Mouse (Mus musculus) kidney, postnatal 0 days (tissue): ENCODE measurements around the gene Cntnap2. TPM values are rescaled to one million over a fixed set of nuclear protein-coding genes. Genes with fewer than 3 reads are reported as not detected.

Experiments
- ATAC-seq: fragments of 200-750 bp; cut with Nextera tagmentation; replicated peaks from 2 replicates; pipeline ENCODE4 v1.8.0; 2017; ENCODE audit warnings: low read depth, moderate number of reproducible peaks, moderate TSS enrichment, moderate library complexity; ENCODE audit not compliant: low FRiP score
- DNase-seq: peaks from one replicate; pipeline ENCODE4 v3.0.0-alpha.2; 2016; ENCODE audit warnings: low spot score
- H3K27ac ChIP-seq: fragments of 300-500 bp; sonication (generic); 2 replicates; pipeline ENCODE4 v1.5.1; 2014; ENCODE audit warnings: mild to moderate bottlenecking
- H3K27me3 ChIP-seq: fragments of 300-500 bp; sonication (generic); 2 replicates; pipeline ENCODE4 v1.6.1; 2014; ENCODE audit warnings: low read length, mixed read lengths; ENCODE audit not compliant: insufficient read depth
- H3K36me3 ChIP-seq: fragments of 300-500 bp; sonication (generic); 2 replicates; pipeline ENCODE4 v1.6.1; 2014; ENCODE audit warnings: low read length, mixed read lengths; ENCODE audit not compliant: insufficient read depth
- H3K4me1 ChIP-seq: fragments of 300-500 bp; sonication (generic); replicated peaks from 2 replicates; pipeline ENCODE4 v1.6.1; 2014; ENCODE audit warnings: antibody characterized with exemption, low read length, mixed read lengths; ENCODE audit not compliant: insufficient read depth
- H3K4me2 ChIP-seq: fragments of 300-500 bp; sonication (generic); 2 replicates; pipeline ENCODE4 v1.6.1; 2014; ENCODE audit warnings: mild to moderate bottlenecking, low read length, moderate library complexity, mixed read lengths
- H3K4me3 ChIP-seq: fragments of 300-500 bp; sonication (generic); replicated peaks from 2 replicates; pipeline ENCODE4 v1.5.1; 2014; ENCODE audit warnings: low read depth, low read length
- H3K9ac ChIP-seq: fragments of 300-500 bp; sonication (generic); 2 replicates; pipeline ENCODE4 v1.6.1; 2014; ENCODE audit warnings: low read depth, low read length
- H3K9me3 ChIP-seq: fragments of 300-500 bp; sonication (generic); replicated peaks from 2 replicates; pipeline ENCODE4 v1.6.1; 2016; ENCODE audit warnings: low read length, inconsistent platforms, mixed read lengths
- CTCF ChIP-seq: IDR thresholded peaks from 2 replicates; pipeline ENCODE4 v1.5.1; 2016; ENCODE audit warnings: antibody characterized with exemption, low read depth, mild to moderate bottlenecking, moderate library complexity
- WGBS: fragments of 180-500 bp; shearing (Covaris S2); extraction: QIAGEN DNeasy Blood & Tissue Kit; methylation state at CpG from one replicate; pipeline ENCODE4 v1.1.7; 2014; 5-methylcytosine and 5-hydroxymethylcytosine counted together
- polyA plus RNA-seq: library from polyadenylated mRNA; unstranded; fragments of >200 nt; fragmentation: Nextera tagmentation; extraction: Ambion mirVana; gene quantifications from 2 replicates; pipeline ENCODE4 v1.2.1, GENCODE M21; 2015

The Cntnap2 gene
- polyA plus RNA-seq, 1 experiment from 2014 or later: 2.8 TPM

DNA sequence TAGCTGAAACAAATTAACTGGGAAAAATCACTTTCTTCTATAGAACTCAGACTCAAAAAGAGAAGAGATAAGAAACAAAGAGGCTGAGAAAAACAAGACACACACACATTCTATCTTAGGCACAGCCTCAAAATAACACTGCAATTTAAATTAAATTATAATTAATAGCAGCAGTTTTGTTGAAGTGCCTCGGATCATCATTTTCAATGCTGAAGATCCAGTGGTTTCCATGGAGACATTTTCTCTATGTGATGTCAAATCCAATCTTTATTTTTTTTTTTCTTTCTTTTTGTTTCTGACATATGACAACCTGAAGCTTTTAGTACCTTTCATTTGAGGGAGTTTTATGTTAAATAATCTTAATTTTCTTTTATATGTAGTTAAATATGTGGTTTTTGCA lies 2228.6 kb downstream of the Cntnap2 start:
- Histone ChIP-seq H3K4me2 (no peak overlapping the region), H3K27me3 (no peaks in the 10 kb centered on the region), H3K9ac (no peak overlapping the region), H3K4me3 (no peak overlapping the region), H3K27ac (no peak overlapping the region), H3K4me1 (0 out of 2 replicates have a peak, but pooled peaks cover 3% of the 10 kb centered on the region), H3K36me3 (no peaks in the 10 kb centered on the region), H3K9me3 (no peaks in the 10 kb centered on the region)
- ATAC-seq (no peak), DNase-seq (no peak)
- TF ChIP-seq CTCF: no peak
- WGBS: 86% methylated on average over 1 of the region's 1 CpGs

DNA sequence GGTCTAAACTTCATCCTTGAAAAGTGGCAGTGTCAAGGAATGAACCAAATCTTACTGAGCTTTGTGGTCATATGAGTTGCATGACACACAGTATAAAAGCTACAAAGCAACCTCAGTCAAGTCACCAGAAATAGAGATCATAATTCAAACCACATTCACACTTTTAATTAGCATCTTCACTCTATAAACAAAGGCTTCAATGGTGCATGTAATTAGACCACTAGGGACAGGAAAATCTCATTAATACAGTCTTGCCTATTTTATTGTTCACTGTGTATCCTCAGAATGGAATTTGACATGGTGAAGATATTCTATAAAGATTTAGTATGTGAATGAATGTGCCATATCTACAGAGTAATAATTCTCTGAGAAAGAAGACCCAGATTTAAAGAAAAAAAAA lies 2232.8 kb downstream of the Cntnap2 start:
- DNase-seq (no peak), ATAC-seq (no peak)
- H3K27ac ChIP-seq: no peak overlapping the region
- H3K36me3 ChIP-seq: no peaks in the 10 kb centered on the region
- H3K4me1 ChIP-seq: no peaks in the 10 kb centered on the region
- no peaks in the 10 kb centered on the region for H3K9me3 ChIP-seq
- H3K4me2 ChIP-seq: no peak overlapping the region
- no peaks in the 10 kb centered on the region for H3K27me3 ChIP-seq
- H3K4me3 ChIP-seq: no peak overlapping the region
- H3K9ac ChIP-seq: no peak overlapping the region
- no peak for TF ChIP-seq CTCF

DNA sequence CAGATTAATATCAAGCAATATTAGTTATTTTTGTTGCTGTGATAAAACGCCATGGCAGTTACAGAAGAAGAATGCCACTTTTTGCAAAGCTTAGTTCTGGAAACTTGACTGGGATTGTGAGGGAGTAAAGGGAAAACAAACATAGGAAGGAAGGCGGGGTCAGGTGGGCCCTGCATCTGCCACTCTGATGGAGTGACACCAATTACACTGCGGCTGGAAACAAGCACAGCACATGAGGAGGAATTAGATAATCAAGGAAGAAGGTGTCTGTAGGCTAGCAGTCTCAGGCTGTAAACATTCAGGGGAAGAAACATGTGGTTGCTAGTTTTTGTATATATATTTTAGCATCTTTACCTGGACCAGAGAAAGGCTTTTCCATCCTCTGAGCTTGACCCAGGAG lies 2233.3 kb downstream of the Cntnap2 start:
- WGBS: 48% methylated on average over 3 of the region's 3 CpGs
- H3K36me3 ChIP-seq: no peaks in the 10 kb centered on the region
- H3K4me2 ChIP-seq: no peak overlapping the region

DNA sequence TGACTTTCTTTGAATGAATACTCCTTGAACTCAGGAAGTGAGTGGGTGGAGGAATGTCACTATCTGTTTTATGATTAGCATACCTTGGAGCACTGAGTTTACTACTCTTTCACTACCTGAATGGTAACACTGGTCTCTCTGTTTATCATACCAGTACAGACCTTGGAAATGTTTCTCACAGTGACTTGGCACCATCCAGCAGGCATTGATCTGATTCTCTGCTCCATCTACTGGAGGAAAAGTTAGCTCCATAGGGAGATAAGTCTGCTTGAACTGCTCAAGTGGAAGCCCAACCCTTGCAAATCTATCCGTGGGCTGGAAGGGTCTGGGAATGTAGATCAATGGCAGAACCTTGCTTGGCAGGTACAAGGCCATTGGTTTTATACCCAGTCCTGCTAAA lies 2235.3 kb downstream of the Cntnap2 start:
- no peaks in the 10 kb centered on the region for H3K27me3 ChIP-seq
- TF ChIP-seq CTCF: peak; percentile 30; the same call in 1 of the 2 replicates
- H3K9me3 ChIP-seq: no peaks in the 10 kb centered on the region
- WGBS: 33% methylated on average over 1 of the region's 1 CpGs
- no peak for ATAC-seq
- no peak for DNase-seq
- no peaks in the 10 kb centered on the region for H3K4me1 ChIP-seq
- no peak overlapping the region for H3K9ac ChIP-seq
- no peak overlapping the region for H3K4me2 ChIP-seq
- H3K36me3 ChIP-seq: no peaks in the 10 kb centered on the region
- no peak overlapping the region for H3K4me3 ChIP-seq
- H3K27ac ChIP-seq: no peak overlapping the region

More for the DNA sequence above, 2233.3 kb downstream of the Cntnap2 start:
- no peak for DNase-seq
- no peaks in the 10 kb centered on the region for H3K4me1 ChIP-seq
- no peaks in the 10 kb centered on the region for H3K9me3 ChIP-seq
- ATAC-seq: no peak
- no peak overlapping the region for H3K27ac ChIP-seq
- TF ChIP-seq CTCF: no peak
- H3K9ac ChIP-seq: no peak overlapping the region
- no peaks in the 10 kb centered on the region for H3K27me3 ChIP-seq
- no peak overlapping the region for H3K4me3 ChIP-seq

DNA sequence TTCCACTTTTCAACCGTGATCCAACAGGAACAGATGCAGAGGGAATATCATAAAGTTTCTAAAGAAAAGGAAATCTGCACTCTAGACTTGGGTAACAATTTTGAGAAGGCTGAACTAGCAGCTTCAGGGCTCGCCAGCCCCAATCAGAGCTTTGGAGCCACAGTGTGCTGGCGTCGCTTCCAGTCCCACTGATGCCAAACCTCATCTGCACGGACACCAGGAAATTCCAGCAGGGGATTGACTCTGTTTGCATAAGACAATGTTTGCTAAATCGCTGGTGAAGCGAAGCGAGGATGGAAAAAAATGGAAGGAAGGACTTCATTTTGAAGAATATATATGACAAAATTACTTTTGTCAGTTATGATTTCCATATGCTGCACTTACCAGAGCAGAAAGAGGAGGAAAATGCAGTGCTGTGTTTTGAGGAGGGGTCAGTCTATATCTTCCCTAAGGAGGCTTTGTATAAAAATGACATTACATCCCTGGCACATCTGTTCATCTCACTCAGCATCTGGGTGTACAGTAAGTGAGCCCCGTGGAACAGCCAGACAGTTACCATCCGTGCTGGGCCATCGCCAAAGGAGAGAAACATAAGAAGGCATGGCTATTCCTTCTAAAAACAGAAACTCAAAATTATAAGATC lies 2245.8 kb downstream of the Cntnap2 start:
- Histone ChIP-seq H3K9me3 (no peaks in the 10 kb centered on the region), H3K9ac (no peak overlapping the region), H3K27ac (no peak overlapping the region), H3K4me1 (no peaks in the 10 kb centered on the region), H3K36me3 (no peaks in the 10 kb centered on the region), H3K4me2 (no peak overlapping the region), H3K4me3 (no peak overlapping the region), H3K27me3 (no peaks in the 10 kb centered on the region)
- no peak for ATAC-seq
- no peak for TF ChIP-seq CTCF
- DNase-seq: no peak
- 72% methylated on average over 11 of the region's 11 CpGs for WGBS

DNA sequence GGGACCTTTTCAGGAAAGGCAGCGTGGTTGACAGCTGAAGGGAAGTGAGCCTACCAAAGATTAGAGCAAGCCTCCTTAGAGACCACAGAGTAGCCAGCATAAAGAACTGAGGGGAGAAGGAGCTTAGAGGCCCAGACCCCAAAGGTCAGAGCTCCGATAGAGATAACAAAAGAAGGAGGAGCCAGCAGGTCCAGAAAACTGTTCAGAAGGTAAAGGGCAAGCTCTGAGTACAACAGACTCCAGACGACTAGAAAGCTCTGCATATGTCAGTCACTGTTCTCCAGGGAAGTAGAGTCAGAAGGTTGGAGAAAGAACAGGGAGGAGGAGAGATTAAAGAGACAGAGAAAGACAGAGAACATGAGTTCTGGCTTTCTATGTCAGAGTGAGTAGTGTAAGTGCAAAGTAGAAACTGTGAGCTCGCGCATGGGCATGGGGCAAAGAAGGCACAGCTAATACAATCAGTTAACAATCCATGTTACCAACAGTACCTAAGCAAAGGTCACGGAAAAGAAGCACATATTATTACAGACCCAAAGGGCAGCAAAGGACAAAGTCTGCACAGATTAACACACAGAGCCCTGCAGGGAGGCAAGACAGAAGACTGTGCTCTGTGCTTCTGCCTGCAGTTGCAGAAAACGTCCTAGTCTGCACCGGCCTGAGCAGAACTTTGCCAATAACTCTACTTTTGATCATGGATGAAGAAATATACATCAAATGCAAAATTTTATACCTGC lies 2247.1 kb downstream of the Cntnap2 start:
- Histone ChIP-seq H3K36me3 (no peaks in the 10 kb centered on the region), H3K27me3 (no peaks in the 10 kb centered on the region), H3K9me3 (no peaks in the 10 kb centered on the region), H3K27ac (no peak overlapping the region), H3K9ac (no peak overlapping the region), H3K4me3 (no peak overlapping the region), H3K4me1 (no peaks in the 10 kb centered on the region), H3K4me2 (no peak overlapping the region)
- TF ChIP-seq CTCF: no peak
- DNase-seq: no peak
- ATAC-seq: no peak
- 71% methylated on average over 8 of the region's 8 CpGs for WGBS
